Mouse (Mus musculus) spleen, postnatal 4 days (tissue): ENCODE measurements around the gene Sf3b6.

Source experiments
- DNase-seq, 2 experiments: peaks; one replicate each; pipeline ENCODE4 v3.0.0; 2022; ENCODE audit warnings: low spot score in 2 of 2

Sf3b6 gene

DNA sequence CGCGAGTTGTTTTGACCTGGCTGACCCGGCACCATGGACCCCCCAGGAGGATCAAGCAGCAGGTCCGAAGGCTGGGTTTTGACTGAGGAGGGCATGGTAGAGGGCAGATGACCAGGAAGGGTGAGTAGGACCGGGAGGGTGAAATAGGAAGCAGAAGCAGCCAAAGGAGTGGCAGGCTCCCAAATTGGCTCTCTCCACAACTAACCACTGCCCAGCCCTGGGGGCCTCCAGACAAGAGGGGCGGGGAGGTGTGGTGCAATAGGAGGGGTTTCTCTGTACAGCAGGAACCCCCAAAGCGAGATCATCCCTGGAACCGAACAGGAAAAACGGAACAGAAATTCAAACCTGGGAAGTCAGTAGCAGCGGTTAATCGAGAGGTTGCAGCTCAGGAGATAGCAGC is 23.4 kb downstream of the Sf3b6 start:
- no peak for DNase-seq

DNA sequence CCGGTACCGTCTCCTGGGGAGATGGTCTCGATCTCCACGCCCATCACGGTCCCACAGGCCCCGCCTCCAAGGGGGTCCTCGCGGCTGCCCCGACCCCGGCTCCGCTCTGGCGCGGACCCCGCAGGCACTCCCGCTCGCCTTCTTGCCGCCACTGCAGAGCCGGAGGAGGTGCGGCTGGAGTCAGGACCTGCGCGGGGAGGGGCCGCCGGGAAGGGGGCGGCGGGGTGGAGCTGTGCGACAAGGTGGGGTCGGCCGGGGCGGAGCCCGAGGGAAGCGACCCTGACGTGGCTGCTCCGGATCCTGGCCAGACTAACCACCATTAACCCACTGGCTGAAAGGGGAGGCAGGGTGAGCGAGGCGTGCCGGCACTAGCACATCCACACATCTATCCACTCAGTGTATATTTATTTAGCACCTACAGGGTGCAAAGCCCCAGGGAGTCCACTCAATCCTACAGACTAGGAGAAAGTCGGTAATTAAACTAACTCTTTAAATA is 24.1 kb downstream of the Sf3b6 start, which contains the start of gene Fkbp1b:
Gene Fkbp1b, minus strand, starts transcription at position 200 of the 496 bp plus-strand sequence.
- DNase-seq = peak in 1 of 2 experiments; percentile 31

DNA sequence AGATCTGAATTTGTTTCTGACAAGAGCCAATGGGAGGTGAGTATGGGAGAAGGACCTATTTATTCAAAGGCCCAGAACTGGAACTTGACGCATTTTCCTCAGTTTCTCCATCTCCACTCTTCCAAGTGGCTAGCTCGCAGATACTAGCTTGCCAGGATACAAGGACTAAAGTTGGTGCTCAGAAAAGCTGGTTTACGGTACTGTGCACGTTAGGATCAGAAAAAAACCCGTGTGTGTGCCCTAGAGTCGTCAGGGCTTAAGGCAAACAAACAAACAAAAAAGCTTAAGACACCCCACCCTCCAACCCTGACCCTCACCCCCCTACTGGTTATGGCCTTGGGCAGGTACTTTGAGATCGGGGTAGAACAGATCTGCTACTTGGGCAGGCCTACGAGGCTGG is 25.1 kb downstream of the Sf3b6 start:
- DNase-seq = no peak

DNA sequence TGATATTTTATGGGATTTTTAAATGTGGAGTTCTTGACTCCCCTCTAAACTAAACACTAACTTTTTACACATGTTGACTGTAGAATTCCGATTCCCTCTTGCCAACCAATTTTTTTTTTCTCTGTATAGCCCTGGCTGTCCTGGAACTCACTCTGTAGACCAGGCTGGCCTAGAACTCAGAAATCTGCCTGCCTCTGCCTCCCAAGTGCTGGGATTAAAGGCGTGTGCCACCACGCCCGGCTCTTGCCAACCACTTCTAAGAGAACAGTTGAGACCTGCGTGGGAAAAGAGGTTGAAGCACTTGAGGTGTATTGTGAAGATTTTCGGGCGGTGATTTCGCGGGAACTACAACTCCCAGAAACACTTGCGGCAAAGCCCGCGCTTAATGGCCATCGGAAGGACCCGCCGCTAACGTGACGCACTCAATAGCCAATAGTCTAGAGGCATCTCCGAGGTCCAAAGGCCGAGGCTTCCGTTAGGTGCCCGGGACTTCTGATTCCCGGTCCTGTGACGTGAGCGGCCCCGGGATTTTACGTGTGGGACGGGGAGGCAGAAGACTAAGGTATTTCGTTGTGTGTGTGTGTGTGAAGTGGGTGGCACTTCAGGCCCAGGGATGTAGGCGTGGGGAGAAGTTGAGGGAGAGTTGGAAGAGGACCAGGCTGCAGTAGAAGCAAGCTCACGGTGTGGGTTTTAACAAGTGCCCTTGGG is 25.7 kb downstream of the Sf3b6 start, which contains the start of gene Wdcp:
Gene Wdcp, plus strand, starts transcription at position 414 of the 708 bp plus-strand sequence.
- DNase-seq = peak; percentile 82 to 90

DNA sequence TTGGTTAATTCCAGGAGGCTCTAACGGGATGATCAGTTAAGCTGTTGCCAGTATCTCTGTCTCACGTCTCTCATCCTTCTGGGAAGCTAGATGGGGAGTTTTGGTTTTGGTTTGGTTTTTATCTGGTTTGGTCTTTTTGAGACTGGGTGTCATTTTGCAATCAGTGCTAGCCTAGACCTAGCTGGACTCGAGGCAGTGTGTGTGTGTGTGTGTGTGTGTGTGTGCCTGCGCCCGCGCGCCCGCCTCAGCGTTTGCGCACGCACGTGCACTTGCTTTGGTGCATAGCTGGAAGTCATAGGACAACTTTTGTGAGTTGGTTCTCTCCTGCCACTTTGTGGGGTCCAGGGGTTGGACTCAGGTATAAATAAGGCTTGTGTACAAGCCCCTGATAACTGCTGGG is 26.4 kb downstream of the Sf3b6 start:
- peak in 1 of 2 experiments; percentile 41 for DNase-seq

DNA sequence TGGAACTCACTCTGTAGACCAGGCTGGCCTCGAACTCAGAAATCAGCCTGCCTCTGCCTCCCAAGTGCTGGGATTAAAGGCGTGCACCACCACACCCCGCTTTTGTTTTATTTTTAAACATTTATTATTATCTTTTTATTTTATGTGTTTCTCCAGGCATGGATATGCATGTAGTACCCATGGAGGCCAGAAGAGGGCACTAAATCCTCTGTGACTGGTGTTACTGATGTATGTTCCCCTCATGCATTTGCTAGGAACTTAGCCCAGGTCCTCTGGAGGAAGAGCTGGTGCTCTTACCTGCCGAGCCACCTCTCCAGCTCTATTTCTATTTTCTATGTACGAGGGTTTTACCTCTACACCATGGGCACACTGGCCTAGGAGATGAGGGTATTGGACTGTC is 38.8 kb downstream of the Sf3b6 start:
- DNase-seq = peak in 1 of 2 experiments; percentile 73

DNA sequence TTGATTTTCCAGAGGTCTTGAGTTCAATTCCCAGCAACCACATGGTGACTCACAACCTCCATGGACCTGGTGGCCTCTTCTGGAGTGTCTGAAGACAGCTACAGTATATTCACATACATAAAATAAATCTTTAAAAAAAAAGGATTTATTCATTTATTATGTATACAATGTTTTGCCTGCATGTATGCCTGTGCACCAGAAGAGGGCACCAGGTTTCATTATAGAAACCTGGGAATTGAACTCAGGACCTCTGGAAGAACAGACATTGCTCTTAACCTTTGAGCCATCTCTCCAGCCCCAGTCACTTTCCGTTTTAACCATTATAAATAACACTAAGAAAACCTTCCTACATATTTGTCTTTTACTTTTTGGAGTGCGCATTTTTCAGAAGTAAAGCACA is 39.5 kb downstream of the Sf3b6 start:
- DNase-seq = no peak

DNA sequence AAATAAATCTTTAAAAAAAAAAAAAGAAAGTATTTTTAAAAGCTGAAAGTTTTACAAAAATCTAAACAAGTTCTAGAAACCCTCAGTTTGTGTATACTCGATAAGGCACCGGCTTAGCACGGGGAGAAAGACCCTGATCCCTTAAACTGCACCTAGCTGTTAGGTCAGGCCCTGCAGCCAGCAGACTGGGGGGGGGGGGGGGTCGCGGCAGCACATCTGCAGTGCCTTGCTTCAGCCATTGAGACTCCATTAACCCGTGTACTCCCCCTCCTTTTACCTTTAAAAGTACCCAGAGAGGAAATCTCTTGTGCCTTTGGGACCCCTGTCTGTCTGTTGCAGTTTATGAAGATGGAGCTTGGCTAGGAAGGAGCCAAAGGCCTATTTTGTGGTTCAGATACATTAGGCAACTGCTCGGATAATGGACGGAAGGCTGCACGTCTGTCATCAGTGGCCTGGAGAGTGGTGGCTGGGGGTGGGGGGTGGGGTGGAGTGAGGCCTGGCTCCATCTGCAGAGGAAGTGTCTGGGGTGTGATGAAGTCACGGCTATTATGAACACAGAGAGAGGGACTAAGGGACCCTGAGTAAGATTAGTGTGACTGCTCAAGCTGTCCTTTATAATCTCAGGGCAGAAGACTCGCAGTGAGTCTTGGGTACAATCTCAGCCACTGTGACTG is 42.0 kb downstream of the Sf3b6 start:
- DNase-seq = no peak

DNA sequence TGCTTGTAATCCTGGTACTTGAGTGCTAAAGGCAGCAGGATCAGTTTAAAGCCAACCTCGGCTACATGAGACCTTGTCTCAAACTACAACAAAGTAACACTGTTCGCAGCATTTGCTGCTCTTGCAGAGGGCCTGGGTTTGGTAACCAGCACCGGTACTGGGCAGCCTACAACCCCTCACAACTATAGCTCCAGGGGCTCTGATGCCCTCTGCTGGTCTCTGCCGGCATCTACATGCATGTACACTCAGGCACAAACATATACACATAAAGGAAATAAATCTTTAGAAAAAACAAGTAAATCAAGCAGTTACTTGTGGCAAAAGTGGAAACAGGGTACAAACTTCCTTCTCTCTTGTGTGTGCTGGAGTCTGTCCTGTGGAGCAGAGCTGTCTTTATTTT is 45.3 kb downstream of the Sf3b6 start:
- peak in 1 of 2 experiments; percentile 65 for DNase-seq

DNA sequence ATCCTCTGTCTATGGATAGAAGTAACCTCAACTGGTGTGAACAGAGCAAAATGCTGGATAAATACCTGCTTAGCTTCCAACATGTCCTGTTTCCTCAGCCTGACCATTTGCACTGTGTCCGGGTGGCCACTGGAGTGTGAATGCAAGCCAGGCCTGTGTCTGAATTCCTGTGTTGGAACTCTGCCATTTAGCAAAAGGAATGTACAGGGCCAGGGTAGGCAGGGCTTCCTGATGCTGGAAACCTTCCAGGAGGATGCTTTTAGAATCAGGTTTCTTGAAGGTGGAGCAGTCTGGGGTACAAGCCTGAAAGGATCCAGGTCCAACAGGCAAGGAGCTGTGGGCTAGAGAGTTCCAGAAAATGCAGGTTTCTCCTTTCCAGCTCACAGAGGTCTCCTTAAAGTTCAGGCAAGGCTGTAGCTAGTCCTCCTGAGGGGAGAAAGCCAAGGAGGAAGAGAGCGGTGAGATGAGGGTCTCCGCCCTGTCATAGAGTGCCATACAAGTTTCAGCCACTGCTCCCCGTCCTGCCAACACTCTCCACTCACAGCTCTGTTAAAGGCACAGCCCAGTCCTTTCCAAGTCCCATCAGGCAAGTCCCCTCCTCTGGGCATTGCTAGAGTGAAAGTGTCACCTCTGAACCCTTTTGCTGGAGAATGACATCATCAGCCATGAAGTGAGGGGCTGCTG is 46.5 kb downstream of the Sf3b6 start:
- no peak for DNase-seq

DNA sequence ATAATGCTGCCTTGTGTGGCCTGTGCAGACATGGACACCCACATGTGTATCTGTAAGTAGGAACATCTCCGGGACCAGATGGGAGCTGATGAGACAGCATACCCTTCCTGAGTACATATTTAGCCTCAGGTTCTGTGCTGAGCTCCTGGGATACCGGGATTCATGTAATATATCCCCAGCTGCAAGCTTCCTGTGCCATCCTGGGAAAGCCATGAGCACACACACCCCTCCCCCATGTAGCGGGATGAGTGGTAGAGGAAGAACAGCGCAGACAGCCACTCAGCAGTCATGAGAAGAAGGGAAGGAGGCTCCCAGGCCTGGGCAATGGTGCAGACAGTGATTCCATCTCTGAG is 47.0 kb downstream of the Sf3b6 start:
- no peak for DNase-seq

DNA sequence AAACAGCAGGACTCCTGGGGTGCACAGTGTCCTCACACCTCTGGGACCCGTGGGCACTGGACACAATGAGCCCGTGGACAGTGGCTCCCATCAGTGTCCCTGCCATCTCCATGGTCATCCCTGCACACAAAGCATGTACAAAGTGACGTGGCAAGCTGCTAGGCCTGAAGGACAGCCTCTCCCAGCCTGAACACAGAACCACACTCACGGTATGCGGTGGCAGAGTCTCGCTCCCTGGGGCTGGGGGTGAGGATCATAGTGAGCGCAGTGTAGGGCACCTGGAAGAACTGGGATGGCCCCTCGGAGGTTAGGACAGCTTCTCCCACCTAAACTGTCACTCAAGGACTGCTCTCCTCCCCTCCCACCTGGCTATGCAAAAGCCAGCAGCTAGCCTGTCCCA is 51.6 kb downstream of the Sf3b6 start:
- peak in 1 of 2 experiments; percentile 58 for DNase-seq

DNA sequence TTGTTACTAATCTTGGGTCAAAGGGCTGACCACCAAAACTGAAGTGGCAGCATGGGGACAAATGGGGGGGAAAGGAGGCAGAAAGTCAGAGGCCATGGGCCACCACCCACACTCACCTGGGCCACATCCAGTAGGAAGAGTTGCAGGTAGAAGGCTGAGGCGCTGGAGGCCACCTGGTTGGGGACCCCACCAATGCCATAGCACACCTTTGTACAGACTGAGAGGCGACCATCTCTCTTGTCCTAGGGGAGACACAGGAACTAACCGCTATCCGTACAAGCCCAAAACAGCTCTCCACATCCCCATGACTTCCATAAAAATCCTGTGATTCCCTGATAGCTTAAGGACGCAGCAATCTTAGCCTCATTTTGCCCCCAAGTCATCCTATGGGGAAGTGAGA is 53.9 kb downstream of the Sf3b6 start:
- peak in 1 of 2 experiments; percentile 56 for DNase-seq

DNA sequence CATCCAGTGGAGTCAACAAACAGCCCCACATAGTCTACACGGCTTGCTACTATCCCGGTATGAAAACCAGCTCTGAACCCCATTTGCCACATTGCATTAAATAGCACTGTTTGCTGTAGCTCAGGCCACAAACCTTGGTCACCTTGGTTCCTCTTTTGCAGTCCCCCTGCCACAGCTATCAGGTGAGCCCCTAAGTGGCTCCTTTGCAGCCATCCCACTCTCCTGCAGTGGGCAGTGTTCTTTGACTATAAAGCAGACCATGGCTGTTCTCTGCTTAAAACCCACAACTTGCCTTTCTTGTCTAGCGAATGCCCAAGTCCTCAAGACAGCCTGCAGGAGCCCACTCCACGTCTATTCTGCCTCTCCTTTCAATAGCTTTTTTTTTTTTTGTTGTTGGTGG is 54.9 kb downstream of the Sf3b6 start:
- DNase-seq = peak; percentile 33 to 63

DNA sequence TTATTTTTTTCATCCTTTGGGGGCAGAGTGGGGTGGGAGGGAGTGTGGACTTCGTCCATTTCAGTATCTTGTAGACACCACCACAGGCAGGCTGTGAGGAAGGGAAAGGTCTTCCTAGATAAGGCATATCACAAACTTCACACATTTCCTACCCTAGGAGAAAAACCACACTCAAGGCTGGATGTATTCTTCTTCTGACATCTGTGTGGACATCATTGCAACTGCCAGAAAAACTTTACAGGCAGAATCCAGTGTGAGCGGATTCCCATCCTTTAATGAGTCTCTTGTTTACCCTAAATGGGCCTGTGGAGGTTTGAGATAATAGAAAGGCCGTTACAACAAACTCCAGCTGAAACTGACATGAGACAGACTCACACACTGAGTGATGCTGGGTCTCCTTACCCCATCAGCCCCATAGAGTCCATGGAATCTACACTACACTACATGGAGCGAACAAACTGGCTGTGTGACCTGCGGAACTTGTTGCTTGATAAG is 55.7 kb downstream of the Sf3b6 start:
- DNase-seq = peak; percentile 49 to 62

DNA sequence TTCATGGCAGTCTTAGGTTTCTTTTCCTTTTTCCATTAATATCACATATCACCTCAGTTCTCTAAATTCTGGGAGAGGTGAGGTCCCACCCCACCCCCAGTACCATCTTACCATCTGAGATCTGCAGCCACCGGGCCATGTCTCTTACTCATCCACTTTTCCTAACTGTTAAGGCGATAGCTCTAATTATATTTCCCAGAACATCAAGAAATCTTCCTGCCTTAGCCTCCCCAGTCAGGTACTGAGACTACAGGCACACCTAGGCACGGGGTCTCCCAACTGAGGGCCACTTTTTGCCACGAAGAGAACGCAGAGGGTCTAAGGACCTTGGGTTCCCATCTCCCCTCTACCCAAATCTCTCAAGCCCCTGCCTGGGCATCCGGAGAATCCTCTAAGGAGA is 56.2 kb downstream of the Sf3b6 start:
- DNase-seq = peak in 1 of 2 experiments; percentile 74

DNA sequence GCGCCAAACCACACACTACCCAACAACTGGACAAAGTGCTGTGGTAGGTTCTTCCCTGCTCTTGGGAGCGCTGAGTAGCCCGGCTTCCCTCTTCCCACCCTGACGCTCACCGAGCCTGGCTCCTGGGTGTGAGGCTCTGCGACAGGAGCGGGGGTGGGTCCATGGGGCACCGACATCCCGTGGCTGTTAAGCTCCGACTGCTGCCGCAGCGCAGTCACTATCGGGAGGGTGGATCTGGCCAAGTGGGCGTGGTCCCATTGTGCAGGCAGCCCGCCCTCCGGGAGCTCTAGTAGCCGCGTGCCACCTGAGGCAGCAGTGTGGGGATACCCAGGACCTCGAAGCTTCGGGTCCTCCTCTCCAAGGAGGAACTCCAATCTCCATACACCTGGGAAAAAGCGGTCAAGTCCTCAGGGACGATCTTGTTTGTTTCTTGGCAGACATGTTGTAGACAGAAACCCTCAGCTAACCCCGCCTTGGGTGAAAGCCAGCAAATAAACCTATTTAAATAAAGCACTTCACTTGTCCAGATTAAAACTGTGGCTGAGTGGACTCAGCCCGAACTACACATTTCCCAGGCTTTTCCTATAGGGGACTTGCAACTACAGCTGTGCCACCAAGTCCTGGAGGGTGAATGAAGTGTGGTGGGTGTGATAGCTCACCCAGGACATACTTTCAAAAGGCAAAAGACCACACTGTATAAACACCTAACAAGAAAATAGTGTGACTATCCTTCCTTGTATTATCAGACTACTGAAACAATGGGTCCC is 57.0 kb downstream of the Sf3b6 start, which contains the start of gene Mfsd2b:
Gene Mfsd2b, minus strand, starts transcription at position 199 of the 767 bp plus-strand sequence.
- DNase-seq = peak; percentile 90 to 92

DNA sequence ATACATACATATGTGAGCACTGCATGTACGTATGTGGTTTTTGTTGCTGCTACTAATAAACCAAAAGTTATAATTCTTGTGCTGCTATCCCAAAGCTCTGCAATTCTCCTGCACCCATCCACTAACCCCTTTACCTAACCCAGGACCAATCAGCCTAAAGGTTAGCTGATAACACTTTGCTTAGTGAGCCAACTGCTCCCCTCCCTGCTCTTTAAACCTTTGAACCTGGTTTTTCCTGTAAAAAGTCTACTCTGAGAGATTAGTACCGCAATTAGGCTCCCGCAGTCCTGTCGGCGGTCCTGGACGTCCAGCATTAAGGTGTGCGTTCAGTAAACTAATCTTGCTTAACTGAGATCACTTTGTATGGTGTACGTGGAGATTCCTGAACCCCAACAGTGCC is 58.3 kb downstream of the Sf3b6 start:
- DNase-seq = no peak
